In the genomic region with DNA sequence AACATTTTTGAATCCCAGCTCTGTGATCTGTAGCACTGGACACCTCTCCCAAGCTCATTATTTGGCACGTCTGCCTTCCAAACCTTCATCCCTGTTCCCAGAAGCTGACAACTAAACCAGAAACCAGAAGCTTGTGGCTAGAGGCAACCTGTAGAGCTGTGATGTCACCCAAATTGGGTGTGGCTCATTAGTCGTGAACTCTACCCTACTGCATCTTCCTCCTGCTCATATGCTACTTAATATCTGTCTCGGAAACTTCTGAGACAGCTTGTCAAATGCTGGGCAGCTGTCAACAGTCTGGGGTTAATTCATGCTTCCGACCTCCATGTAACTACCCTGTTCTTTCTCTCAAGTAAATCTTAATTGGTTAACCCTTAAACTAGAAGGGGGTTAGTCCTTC, we compare ENCODE assay signal across 19 mouse cellular contexts. TPM values are rescaled to one million over a fixed set of nuclear protein-coding genes. Genes with fewer than 3 reads are reported as not detected.
DNase-seq lines count a peak whose midpoint lies in the region; ATAC-seq lines count a peak whose summit lies in the region.
"Had no signal": no experiment of that assay in that cellular context is flagged by ENCODE, and none has a peak within 500 bp of the region (broad histone marks: within the 10 kb centered on the region; RNA-seq: fewer than 3 reads in every experiment).

No protein-coding gene starts in this region.

- DNase-seq in B cell, adult 2 months = peak; percentile 33 to 52
- DNase-seq in splenic B cell, adult 2 months (ENCODE audit: low read depth, low spot score) = peak; percentile 42
- DNase-seq in c-Kit-positive CD71-positive TER-119-positive erythroid progenitor cells, embryonic 14.5 days (ENCODE audit: low spot score) = no peak
- DNase-seq in embryo, embryonic 9.5 days (ENCODE audit: extremely low spot score) = no peak
- DNase-seq in layer of hippocampus, postnatal 10 days (ENCODE audit: low spot score in 2 of 2) = no peak
- DNase-seq: adrenal gland, postnatal 14 days; cerebellum, adult 18-20 months; cerebellum, postnatal 25 days; gastrocnemius, postnatal 14 days; heart, adult 2 months; heart, postnatal 14 days had no signal

- H3K27me3 ChIP-seq in splenic B cell, adult 2 months (ENCODE audit: control insufficient read depth, insufficient read depth, low read length, poor library complexity, severe bottlenecking) = no peaks in the 10 kb centered on the region
- H3K27me3 ChIP-seq: forebrain, embryonic 15.5 days; heart, embryonic 15.5 days; intestine, embryonic 15.5 days had no signal

- no peaks in the 10 kb centered on the region for H3K36me3 ChIP-seq in splenic B cell, adult 2 months (ENCODE audit: control insufficient read depth, insufficient read depth, low read length, poor library complexity, severe bottlenecking)
- H3K36me3 ChIP-seq: embryonic facial prominence, embryonic 10.5 days; forebrain, embryonic 15.5 days; heart, embryonic 15.5 days; hindbrain, embryonic 13.5 days; intestine, embryonic 15.5 days had no signal

- peak; percentile 23 for ATAC-seq in CD4-positive, CD25-positive, alpha-beta regulatory T cell, adult 4 months
- 0 out of 2 replicates have a peak, but pooled peaks have one; percentile 13 for ATAC-seq in monocyte, adult 5-6 weeks (replicated peaks; ENCODE audit: insufficient number of reproducible peaks, low FRiP score, low TSS enrichment, poor library complexity, severe bottlenecking)
- ATAC-seq: forebrain, embryonic 15.5 days; hindbrain, postnatal 0 days had no signal

RNA-seq across cellular contexts. Expression of gene Scml4, which starts 32.8 kb away (rescaled TPM):
- 10 to 100 TPM; 56.6 to 87.8 TPM for polyA plus RNA-seq in CD4-positive, CD25-positive, alpha-beta regulatory T cell, adult 4 months (2017; shearing (Covaris generic))
- 5.4 to 25.0 TPM (median 10.3 TPM) in 3 replicates for total RNA-seq in monocyte, adult 5-6 weeks (2017)
- total RNA-seq in layer of hippocampus, postnatal 10 days (2021) = 1 to 10 TPM; 5.7 to 6.6 TPM

Comparison
In these comparisons a context has a peak if more than half of its experiments do, and no peak if none do; other contexts are left out.
1. DNase-seq: peak in B cell, adult 2 months (2 of 2) and splenic B cell, adult 2 months (single experiment); none in c-Kit-positive CD71-positive TER-119-positive erythroid progenitor cells, embryonic 14.5 days (single experiment), embryo, embryonic 9.5 days (single experiment) and layer of hippocampus, postnatal 10 days (0 of 2).